Mouse (Mus musculus): ENCODE results near the gene Ttc23. TPM values are rescaled to one million over a fixed set of nuclear protein-coding genes. Genes with fewer than 3 reads are reported as not detected.

Ttc23 gene
- polyA plus RNA-seq (2012; rRNA removed), result 5.2 and 5.3 TPM in 2 replicates

GRCm38 (mm10) chr7:67647277-67647676 lies at the start of gene Ttc23:
TSS of gene Ttc23 (plus strand) at chr7:67647410.
- no peak for DNase-seq
- TF ChIP-seq POLR2A (IDR thresholded peaks at IDR 0.05; ENCODE audit: borderline replicate concordance, insufficient read depth, low read length) (no peak), CTCF (IDR thresholded peaks at IDR 0.05; ENCODE audit: borderline replicate concordance, insufficient read depth, low read depth, low read length) (no peak)
- WGBS, result 8% methylated on average over 5 of the region's 5 CpGs
- H3K4me3 ChIP-seq (replicated peaks; ENCODE audit: insufficient read depth, low read depth, low read length), result no peak within 1 kb of the TSS
- H3K27me3 ChIP-seq (ENCODE audit: control insufficient read depth, insufficient read depth, low read length), result no peaks in the 10 kb centered on the region
- no peak within 1 kb of the TSS for H3K27ac ChIP-seq (ENCODE audit: insufficient read depth, low read length)
- no peaks in the 10 kb centered on the region; the same call in 1 of the 2 replicates for H3K4me1 ChIP-seq (ENCODE audit: control insufficient read depth, insufficient read depth, low read length)

- 81% methylated on average over 3 of the region's 3 CpGs for WGBS
- TF ChIP-seq POLR2A (IDR thresholded peaks at IDR 0.05; ENCODE audit: borderline replicate concordance, insufficient read depth, low read length) (no peak), CTCF (IDR thresholded peaks at IDR 0.05; ENCODE audit: borderline replicate concordance, insufficient read depth, low read depth, low read length) (no peak)
- peaks cover 7% of the 10 kb centered on the region; the same call in 1 of the 2 replicates for H3K4me1 ChIP-seq (ENCODE audit: control insufficient read depth, insufficient read depth, low read length)
- no peak overlapping the region for H3K27ac ChIP-seq (ENCODE audit: insufficient read depth, low read length)
- H3K27me3 ChIP-seq (ENCODE audit: control insufficient read depth, insufficient read depth, low read length), result no peaks in the 10 kb centered on the region
- DNase-seq, result no peak
- no peak overlapping the region for H3K4me3 ChIP-seq (replicated peaks; ENCODE audit: insufficient read depth, low read depth, low read length)
Measured at GRCm38 (mm10) chr7:67598050-67598449, 49.2 kb upstream of the Ttc23 start.

GRCm38 (mm10) chr7:67605114-67605513 lies 42.1 kb upstream of the Ttc23 start:
- Histone ChIP-seq H3K4me1 (ENCODE audit: control insufficient read depth, insufficient read depth, low read length) (peaks cover 3% of the 10 kb centered on the region; the same call in 1 of the 2 replicates), H3K27ac (ENCODE audit: insufficient read depth, low read length) (no peak overlapping the region), H3K27me3 (ENCODE audit: control insufficient read depth, insufficient read depth, low read length) (no peaks in the 10 kb centered on the region), H3K4me3 (replicated peaks; ENCODE audit: insufficient read depth, low read depth, low read length) (no peak overlapping the region)
- no peak for DNase-seq
- 54% methylated on average over 6 of the region's 6 CpGs for WGBS
- TF ChIP-seq POLR2A (IDR thresholded peaks at IDR 0.05; ENCODE audit: borderline replicate concordance, insufficient read depth, low read length) (no peak), CTCF (IDR thresholded peaks at IDR 0.05; ENCODE audit: borderline replicate concordance, insufficient read depth, low read depth, low read length) (no peak)

GRCm38 (mm10) chr7:67606250-67606649 lies 41.0 kb upstream of the Ttc23 start:
- 98% methylated on average over 1 of the region's 1 CpGs for WGBS

GRCm38 (mm10) chr7:67607669-67608347 lies 39.4 kb upstream of the Ttc23 start:
- H3K27ac ChIP-seq (ENCODE audit: insufficient read depth, low read length), result no peak overlapping the region
- no peaks in the 10 kb centered on the region for H3K27me3 ChIP-seq (ENCODE audit: control insufficient read depth, insufficient read depth, low read length)
- H3K4me3 ChIP-seq (replicated peaks; ENCODE audit: insufficient read depth, low read depth, low read length), result no peak overlapping the region
- DNase-seq, result no peak
- TF ChIP-seq POLR2A (IDR thresholded peaks at IDR 0.05; ENCODE audit: borderline replicate concordance, insufficient read depth, low read length) (no peak), CTCF (IDR thresholded peaks at IDR 0.05; ENCODE audit: borderline replicate concordance, insufficient read depth, low read depth, low read length) (no peak)
- H3K4me1 ChIP-seq (ENCODE audit: control insufficient read depth, insufficient read depth, low read length), result peaks cover 3% of the 10 kb centered on the region; the same call in 1 of the 2 replicates
- 90% methylated on average over 5 of the region's 5 CpGs for whole genome bisulfite sequencing

More at GRCm38 (mm10) chr7:67606250-67606649, 41.0 kb upstream of the Ttc23 start:
- no peaks in the 10 kb centered on the region for H3K27me3 ChIP-seq (ENCODE audit: control insufficient read depth, insufficient read depth, low read length)
- DNase-seq, result no peak
- peaks cover 3% of the 10 kb centered on the region; the same call in 1 of the 2 replicates for H3K4me1 ChIP-seq (ENCODE audit: control insufficient read depth, insufficient read depth, low read length)
- H3K4me3 ChIP-seq (replicated peaks; ENCODE audit: insufficient read depth, low read depth, low read length), result no peak overlapping the region
- TF ChIP-seq POLR2A (IDR thresholded peaks at IDR 0.05; ENCODE audit: borderline replicate concordance, insufficient read depth, low read length) (no peak), CTCF (IDR thresholded peaks at IDR 0.05; ENCODE audit: borderline replicate concordance, insufficient read depth, low read depth, low read length) (no peak)
- H3K27ac ChIP-seq (ENCODE audit: insufficient read depth, low read length), result no peak overlapping the region

GRCm38 (mm10) chr7:67608348-67609024 lies 38.7 kb upstream of the Ttc23 start:
- WGBS, result 74% methylated on average over 4 of the region's 4 CpGs
- Histone ChIP-seq H3K27me3 (ENCODE audit: control insufficient read depth, insufficient read depth, low read length) (no peaks in the 10 kb centered on the region), H3K27ac (ENCODE audit: insufficient read depth, low read length) (no peak overlapping the region), H3K4me3 (replicated peaks; ENCODE audit: insufficient read depth, low read depth, low read length) (no peak overlapping the region), H3K4me1 (ENCODE audit: control insufficient read depth, insufficient read depth, low read length) (peaks cover 3% of the 10 kb centered on the region; the same call in 1 of the 2 replicates)
- TF ChIP-seq CTCF (IDR thresholded peaks at IDR 0.05; ENCODE audit: borderline replicate concordance, insufficient read depth, low read depth, low read length) (no peak), POLR2A (IDR thresholded peaks at IDR 0.05; ENCODE audit: borderline replicate concordance, insufficient read depth, low read length) (no peak)
- DNase-seq, result no peak

- H3K4me3 ChIP-seq (replicated peaks; ENCODE audit: insufficient read depth, low read depth, low read length), result no peak overlapping the region
- H3K27ac ChIP-seq (ENCODE audit: insufficient read depth, low read length), result no peak overlapping the region
- TF ChIP-seq POLR2A (IDR thresholded peaks at IDR 0.05; ENCODE audit: borderline replicate concordance, insufficient read depth, low read length) (no peak), CTCF (IDR thresholded peaks at IDR 0.05; ENCODE audit: borderline replicate concordance, insufficient read depth, low read depth, low read length) (no peak)
- no peak for DNase-seq
- 0 out of 2 replicates have a peak, but pooled peaks cover 3% of the 10 kb centered on the region for H3K4me1 ChIP-seq (ENCODE audit: control insufficient read depth, insufficient read depth, low read length)
- 71% methylated on average over 10 of the region's 10 CpGs for WGBS
- H3K27me3 ChIP-seq (ENCODE audit: control insufficient read depth, insufficient read depth, low read length), result no peaks in the 10 kb centered on the region
Measured at GRCm38 (mm10) chr7:67613795-67614463, 33.3 kb upstream of the Ttc23 start.
